Mouse (Mus musculus): ENCODE results near the gene Phkg1.

GRCm38 (mm10) chr5:129941495-129942045, 43.2 kb upstream of the Phkg1 start, which contains the start of gene Vkorc1l1:
- no peak for TF ChIP-seq CTCF (IDR thresholded peaks at IDR 0.05; ENCODE audit: borderline replicate concordance, insufficient read depth, low read length)
- no peak for TF ChIP-seq POLR2A (IDR thresholded peaks at IDR 0.05; ENCODE audit: low read depth, low read length)
